Mouse (Mus musculus): Measurements from ENCODE around the gene Agk. TPM values are rescaled to one million over a fixed set of nuclear protein-coding genes. Genes with fewer than 3 reads are reported as not detected.

Gene Agk
- polyA plus RNA-seq (2014; fragmentation: Nextera tagmentation; extraction: Ambion mirVana) = 41.4 and 45.0 TPM in 2 replicates

GRCm38 (mm10) chr6:40324897-40325841 is at the start of gene Agk:
TSS of gene Agk (plus strand) at chr6:40325172.
- peak within 1 kb of the TSS; percentile 94 for H3K9ac ChIP-seq (ENCODE audit: low read depth, low read length)
- no peaks in the 10 kb centered on the region for H3K4me1 ChIP-seq (ENCODE audit: control insufficient read depth, insufficient read depth, low read length)
- H3K27ac ChIP-seq (replicated peaks; ENCODE audit: low read depth, low read length) = peak within 1 kb of the TSS; percentile 91
- WGBS = 2% methylated on average over 43 of the region's 52 CpGs
- peak within 1 kb of the TSS; percentile 75 for H3K4me3 ChIP-seq (ENCODE audit: low read depth, low read length)
- DNase-seq (ENCODE audit: low spot score) (peak; percentile 75), ATAC-seq (ENCODE audit: low read depth) (peak; percentile 96)
- H3K9me3 ChIP-seq (ENCODE audit: control insufficient read depth, low read length) = no peaks in the 10 kb centered on the region
- H3K4me2 ChIP-seq (ENCODE audit: low read depth, low read length) = peak within 1 kb of the TSS; percentile 53
- H3K36me3 ChIP-seq (ENCODE audit: control insufficient read depth, insufficient read depth, low read length) = peaks cover 6% of the 10 kb centered on the region; the same call in 1 of the 2 replicates
- no peaks in the 10 kb centered on the region for H3K27me3 ChIP-seq (replicated peaks; ENCODE audit: control insufficient read depth, insufficient read depth, low read length)

- ATAC-seq (ENCODE audit: low read depth) (no peak), DNase-seq (ENCODE audit: low spot score) (no peak)
- Histone ChIP-seq H3K4me1 (ENCODE audit: control insufficient read depth, insufficient read depth, low read length) (no peaks in the 10 kb centered on the region), H3K9me3 (ENCODE audit: control insufficient read depth, low read length) (no peaks in the 10 kb centered on the region), H3K9ac (ENCODE audit: low read depth, low read length) (no peak overlapping the region), H3K4me3 (ENCODE audit: low read depth, low read length) (no peak overlapping the region), H3K27ac (replicated peaks; ENCODE audit: low read depth, low read length) (no peak overlapping the region), H3K27me3 (replicated peaks; ENCODE audit: control insufficient read depth, insufficient read depth, low read length) (no peaks in the 10 kb centered on the region), H3K4me2 (ENCODE audit: low read depth, low read length) (no peak overlapping the region), H3K36me3 (ENCODE audit: control insufficient read depth, insufficient read depth, low read length) (no peaks in the 10 kb centered on the region)
- WGBS = 71% methylated on average over 5 of the region's 5 CpGs
Observed at GRCm38 (mm10) chr6:40300707-40301106, 24.3 kb upstream of the Agk start.

- Histone ChIP-seq H3K36me3 (ENCODE audit: control insufficient read depth, insufficient read depth, low read length) (no peaks in the 10 kb centered on the region), H3K27ac (replicated peaks; ENCODE audit: low read depth, low read length) (no peak overlapping the region), H3K9me3 (ENCODE audit: control insufficient read depth, low read length) (no peaks in the 10 kb centered on the region), H3K4me2 (ENCODE audit: low read depth, low read length) (no peak overlapping the region), H3K4me1 (ENCODE audit: control insufficient read depth, insufficient read depth, low read length) (no peaks in the 10 kb centered on the region), H3K9ac (ENCODE audit: low read depth, low read length) (no peak overlapping the region), H3K4me3 (ENCODE audit: low read depth, low read length) (no peak overlapping the region), H3K27me3 (replicated peaks; ENCODE audit: control insufficient read depth, insufficient read depth, low read length) (no peaks in the 10 kb centered on the region)
- peak; percentile 51 for DNase-seq (ENCODE audit: low spot score)
- 17% methylated on average over 6 of the region's 6 CpGs for WGBS
- no peak for ATAC-seq (ENCODE audit: low read depth)
Observed at GRCm38 (mm10) chr6:40303379-40303778, 21.6 kb upstream of the Agk start.

GRCm38 (mm10) chr6:40304972-40305371 is 20.0 kb upstream of the Agk start:
- H3K4me2 ChIP-seq (ENCODE audit: low read depth, low read length) = no peak overlapping the region
- H3K4me3 ChIP-seq (ENCODE audit: low read depth, low read length) = no peak overlapping the region
- ATAC-seq (ENCODE audit: low read depth) (no peak), DNase-seq (ENCODE audit: low spot score) (no peak)
- no peaks in the 10 kb centered on the region for H3K9me3 ChIP-seq (ENCODE audit: control insufficient read depth, low read length)
- no peak overlapping the region for H3K9ac ChIP-seq (ENCODE audit: low read depth, low read length)
- no peak overlapping the region for H3K27ac ChIP-seq (replicated peaks; ENCODE audit: low read depth, low read length)
- H3K36me3 ChIP-seq (ENCODE audit: control insufficient read depth, insufficient read depth, low read length) = no peaks in the 10 kb centered on the region
- H3K27me3 ChIP-seq (replicated peaks; ENCODE audit: control insufficient read depth, insufficient read depth, low read length) = no peaks in the 10 kb centered on the region
- H3K4me1 ChIP-seq (ENCODE audit: control insufficient read depth, insufficient read depth, low read length) = no peaks in the 10 kb centered on the region

GRCm38 (mm10) chr6:40326341-40326740 is 1.4 kb downstream of the Agk start:
- 88% methylated on average over 8 of the region's 8 CpGs for WGBS
- no peak for ATAC-seq (ENCODE audit: low read depth)
- no peaks in the 10 kb centered on the region for H3K27me3 ChIP-seq (replicated peaks; ENCODE audit: control insufficient read depth, insufficient read depth, low read length)
- H3K4me2 ChIP-seq (ENCODE audit: low read depth, low read length) = peak overlapping the region; percentile 53
- peaks cover 18% of the 10 kb centered on the region for H3K36me3 ChIP-seq (ENCODE audit: control insufficient read depth, insufficient read depth, low read length)
- no peaks in the 10 kb centered on the region for H3K4me1 ChIP-seq (ENCODE audit: control insufficient read depth, insufficient read depth, low read length)
- H3K27ac ChIP-seq (replicated peaks; ENCODE audit: low read depth, low read length) = no peak overlapping the region
- no peak overlapping the region for H3K9ac ChIP-seq (ENCODE audit: low read depth, low read length)
- DNase-seq (ENCODE audit: low spot score) = no peak
- H3K4me3 ChIP-seq (ENCODE audit: low read depth, low read length) = peak overlapping the region; percentile 75; the same call in 1 of the 2 replicates
- H3K9me3 ChIP-seq (ENCODE audit: control insufficient read depth, low read length) = no peaks in the 10 kb centered on the region

GRCm38 (mm10) chr6:40333497-40333896 is 8.5 kb downstream of the Agk start:
- no peak overlapping the region for H3K27ac ChIP-seq (replicated peaks; ENCODE audit: low read depth, low read length)
- WGBS = 73% methylated on average over 2 of the region's 2 CpGs
- H3K27me3 ChIP-seq (replicated peaks; ENCODE audit: control insufficient read depth, insufficient read depth, low read length) = no peaks in the 10 kb centered on the region
- H3K9ac ChIP-seq (ENCODE audit: low read depth, low read length) = no peak overlapping the region
- no peak overlapping the region for H3K4me2 ChIP-seq (ENCODE audit: low read depth, low read length)
- ATAC-seq (ENCODE audit: low read depth) (no peak), DNase-seq (ENCODE audit: low spot score) (no peak)
- peaks cover 50% of the 10 kb centered on the region for H3K36me3 ChIP-seq (ENCODE audit: control insufficient read depth, insufficient read depth, low read length)
- no peaks in the 10 kb centered on the region for H3K4me1 ChIP-seq (ENCODE audit: control insufficient read depth, insufficient read depth, low read length)
- H3K9me3 ChIP-seq (ENCODE audit: control insufficient read depth, low read length) = no peaks in the 10 kb centered on the region
- no peak overlapping the region for H3K4me3 ChIP-seq (ENCODE audit: low read depth, low read length)

GRCm38 (mm10) chr6:40336735-40337731 is 12.1 kb downstream of the Agk start:
- H3K4me3 ChIP-seq (ENCODE audit: low read depth, low read length) = no peak overlapping the region
- no peak overlapping the region for H3K4me2 ChIP-seq (ENCODE audit: low read depth, low read length)
- no peak overlapping the region for H3K9ac ChIP-seq (ENCODE audit: low read depth, low read length)
- no peak overlapping the region for H3K27ac ChIP-seq (replicated peaks; ENCODE audit: low read depth, low read length)
- ATAC-seq (ENCODE audit: low read depth) (no peak), DNase-seq (ENCODE audit: low spot score) (no peak)
- H3K4me1 ChIP-seq (ENCODE audit: control insufficient read depth, insufficient read depth, low read length) = no peaks in the 10 kb centered on the region
- H3K36me3 ChIP-seq (ENCODE audit: control insufficient read depth, insufficient read depth, low read length) = peaks cover 29% of the 10 kb centered on the region
- no peaks in the 10 kb centered on the region for H3K9me3 ChIP-seq (ENCODE audit: control insufficient read depth, low read length)
- no peaks in the 10 kb centered on the region for H3K27me3 ChIP-seq (replicated peaks; ENCODE audit: control insufficient read depth, insufficient read depth, low read length)
- 88% methylated on average over 6 of the region's 6 CpGs for WGBS

GRCm38 (mm10) chr6:40346959-40347771 is 22.2 kb downstream of the Agk start:
- Histone ChIP-seq H3K4me1 (ENCODE audit: control insufficient read depth, insufficient read depth, low read length) (no peaks in the 10 kb centered on the region), H3K9ac (ENCODE audit: low read depth, low read length) (no peak overlapping the region), H3K4me2 (ENCODE audit: low read depth, low read length) (no peak overlapping the region), H3K36me3 (ENCODE audit: control insufficient read depth, insufficient read depth, low read length) (peaks cover 3% of the 10 kb centered on the region), H3K9me3 (ENCODE audit: control insufficient read depth, low read length) (no peaks in the 10 kb centered on the region), H3K4me3 (ENCODE audit: low read depth, low read length) (no peak overlapping the region), H3K27me3 (replicated peaks; ENCODE audit: control insufficient read depth, insufficient read depth, low read length) (no peaks in the 10 kb centered on the region), H3K27ac (replicated peaks; ENCODE audit: low read depth, low read length) (no peak overlapping the region; the same call in 1 of the 2 replicates)
- peak; percentile 91 for DNase-seq (ENCODE audit: low spot score)
- ATAC-seq (ENCODE audit: low read depth) = peak; percentile 88; the same call in 1 of the 2 replicates
- 55% methylated on average over 10 of the region's 10 CpGs for WGBS

All from embryonic facial prominence, embryonic 14.5 days (tissue).